Mouse (Mus musculus) T-helper 1 cell (primary cell): Measurements from ENCODE around the gene Pla2g4e.
"Not testable (repeated sequence)": the region's sequence is repeated elsewhere in the genome, so short reads cannot be mapped to it uniquely, and the experiment has no call there.

ENCODE experiments used
- in situ Hi-C: fragments of 300-600 bp; cut with MboI, MseI; formaldehyde crosslinking; loops from one replicate; pipeline ENCODE4 v1.15.1; 2025; ENCODE audit warnings: high pct_unique_total_duplicates

Gene Pla2g4e

DNA sequence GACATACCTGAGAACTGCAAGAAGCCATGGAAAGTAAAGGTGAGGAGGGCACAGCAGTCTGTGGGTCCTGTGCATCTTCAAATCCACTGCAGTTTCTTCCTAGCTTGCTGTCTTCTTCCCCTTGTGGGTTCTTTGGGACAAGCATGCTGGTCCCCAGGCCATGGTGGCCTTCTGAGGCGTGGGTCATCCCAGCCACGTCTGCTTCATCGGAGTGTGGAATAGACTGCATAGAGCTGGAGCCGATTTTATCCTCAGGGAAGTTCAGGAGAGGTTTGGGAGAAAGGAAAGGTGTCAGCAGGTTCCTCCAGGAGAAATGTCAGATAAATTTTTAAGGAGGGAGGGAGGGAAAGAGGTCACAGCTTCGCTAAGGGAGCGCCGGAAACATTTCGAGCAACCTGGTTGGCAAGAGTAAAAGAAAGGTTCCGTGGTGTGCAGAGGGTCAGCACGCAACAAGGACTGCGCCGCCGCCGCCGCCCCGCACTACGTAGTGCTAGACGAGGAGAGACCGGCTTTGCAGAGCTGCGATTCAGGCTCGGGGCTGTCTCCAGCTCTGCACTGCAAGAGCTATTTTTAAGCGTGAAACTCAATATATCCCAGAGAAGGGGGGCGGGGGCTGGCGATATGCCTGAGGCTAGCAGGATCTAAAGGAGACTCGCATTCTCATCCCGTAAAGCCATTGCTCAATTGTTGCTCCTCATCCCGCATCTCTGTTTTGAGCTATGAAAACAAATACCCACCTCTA lies at the start of gene Pla2g4e:
TSS of gene Pla2g4e (minus strand) at position 657 of the 742 bp plus-strand sequence.
- in situ Hi-C loops: no loop called here

DNA sequence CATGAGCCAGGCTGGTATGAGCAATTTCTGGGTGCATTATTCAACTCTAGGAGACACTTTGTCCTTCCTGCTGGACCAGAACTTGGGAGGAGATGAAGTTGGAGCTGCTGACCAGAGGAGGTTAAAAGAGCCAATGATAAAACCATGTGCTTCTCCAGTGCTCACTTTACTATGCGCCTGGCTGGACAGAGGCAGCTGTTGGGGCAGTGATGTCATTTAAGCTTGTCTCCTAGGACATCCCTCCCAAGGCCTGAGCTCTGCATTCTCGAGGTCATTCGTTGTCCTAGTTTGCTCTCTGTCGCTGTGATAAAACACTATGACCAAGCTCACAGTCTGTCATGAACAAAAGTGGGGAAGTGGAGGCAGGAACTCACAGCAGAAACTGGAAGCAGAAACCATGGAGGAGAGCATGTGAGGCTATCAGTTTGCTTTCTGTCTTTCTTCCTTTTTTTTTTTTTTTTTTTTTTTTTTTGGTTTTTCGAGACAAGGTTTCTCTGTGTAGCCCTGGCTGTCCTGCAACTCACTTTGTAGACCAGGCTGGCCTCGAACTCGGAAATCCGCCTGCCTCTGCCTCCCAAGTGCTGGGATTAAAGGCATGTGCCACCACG lies 46.4 kb upstream of the Pla2g4e start:
- in situ Hi-C loops: no loop called here

DNA sequence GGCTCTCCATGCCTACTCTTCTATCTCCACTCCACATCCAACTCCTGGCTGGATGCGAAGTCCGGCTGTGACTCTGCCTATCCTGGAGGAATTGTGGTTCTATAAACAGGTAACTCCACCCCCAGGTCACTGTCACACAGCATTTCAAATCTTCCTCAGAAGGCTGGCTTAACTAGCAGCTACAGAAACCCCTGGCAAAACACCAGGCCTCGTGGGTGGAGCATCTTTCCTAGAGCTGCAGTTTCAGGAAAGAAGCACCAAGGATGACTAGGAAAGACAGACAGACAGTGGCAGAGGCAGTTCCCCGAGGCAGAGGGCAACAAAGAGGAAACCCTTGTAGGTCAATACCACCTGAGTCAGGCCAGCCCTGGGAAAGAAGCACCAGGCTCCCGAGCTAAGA lies 43.9 kb upstream of the Pla2g4e start, which contains the start of gene Pla2g4d:
TSS of gene Pla2g4d (minus strand) at position 203 of the 400 bp plus-strand sequence.
- in situ Hi-C loops: loop anchor here (10.0 kb wide), 1 partner anchor 1086 kb away; no protein-coding TSS in a partner anchor

DNA sequence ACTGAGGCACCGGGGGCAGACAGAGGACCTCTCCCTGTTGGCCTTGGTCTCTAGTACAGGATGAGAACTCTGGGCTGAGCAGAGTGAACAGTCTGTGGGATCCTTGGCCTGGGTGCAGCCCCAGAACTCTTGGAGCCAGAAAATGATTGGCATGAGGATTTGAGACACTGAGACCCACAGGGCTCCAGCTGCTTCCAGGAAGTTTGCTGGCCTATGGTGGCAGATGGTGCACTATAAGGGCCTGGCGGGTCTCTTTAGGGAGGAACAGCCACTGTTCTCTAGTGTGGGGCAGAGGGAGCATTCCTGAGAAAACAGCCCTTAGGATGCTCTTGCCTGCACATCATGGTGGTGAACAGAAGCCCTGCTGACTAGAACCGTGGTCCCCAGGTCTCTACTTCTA lies 43.3 kb upstream of the Pla2g4e start:
- in situ Hi-C loops: loop anchor here (10.0 kb wide), 1 partner anchor 1086 kb away; no protein-coding TSS in a partner anchor

DNA sequence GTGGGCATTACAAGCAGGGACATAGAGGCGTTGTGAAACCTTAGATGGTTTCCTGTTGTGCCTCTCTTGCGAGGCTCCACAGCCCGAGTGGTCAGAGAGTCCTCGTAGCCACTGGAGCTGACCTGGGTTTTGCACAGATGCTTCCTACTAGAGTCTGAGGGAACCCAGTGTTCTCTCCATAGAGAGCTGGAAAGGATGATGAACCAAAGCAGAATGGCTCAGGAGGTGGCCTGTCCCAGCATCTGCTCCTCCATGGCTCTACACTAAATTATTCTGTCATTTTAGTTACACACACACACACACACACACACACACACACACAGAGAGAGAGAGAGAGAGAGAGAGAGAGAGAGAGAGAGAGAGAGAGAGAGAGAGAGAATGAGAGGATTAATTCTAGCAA lies 40.5 kb upstream of the Pla2g4e start:
- in situ Hi-C loops: loop anchor here (10.0 kb wide), 1 partner anchor 1089 kb away; no protein-coding TSS in a partner anchor

DNA sequence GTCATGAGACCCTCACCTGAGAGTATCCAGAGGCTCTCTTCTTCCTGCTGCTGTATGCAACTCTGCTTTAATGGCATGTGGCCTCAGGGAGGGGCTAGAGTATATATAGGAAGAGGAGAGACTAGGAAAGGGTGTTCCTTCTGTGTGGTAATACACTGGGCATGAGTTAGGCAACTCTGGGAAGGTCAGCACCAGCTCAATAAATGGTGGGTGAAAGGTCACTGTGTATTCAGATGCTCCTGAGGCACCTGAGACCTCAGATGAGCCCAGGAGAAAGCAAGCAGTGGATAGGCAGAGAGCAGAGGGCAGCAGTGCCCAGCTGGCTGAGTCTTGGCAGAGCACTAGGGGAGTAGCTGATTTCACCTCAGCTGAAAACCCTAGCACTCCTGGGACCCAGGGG lies 39.6 kb upstream of the Pla2g4e start:
- in situ Hi-C loops: loop anchor here (10.0 kb wide), 1 partner anchor 1090 kb away; no protein-coding TSS in a partner anchor

DNA sequence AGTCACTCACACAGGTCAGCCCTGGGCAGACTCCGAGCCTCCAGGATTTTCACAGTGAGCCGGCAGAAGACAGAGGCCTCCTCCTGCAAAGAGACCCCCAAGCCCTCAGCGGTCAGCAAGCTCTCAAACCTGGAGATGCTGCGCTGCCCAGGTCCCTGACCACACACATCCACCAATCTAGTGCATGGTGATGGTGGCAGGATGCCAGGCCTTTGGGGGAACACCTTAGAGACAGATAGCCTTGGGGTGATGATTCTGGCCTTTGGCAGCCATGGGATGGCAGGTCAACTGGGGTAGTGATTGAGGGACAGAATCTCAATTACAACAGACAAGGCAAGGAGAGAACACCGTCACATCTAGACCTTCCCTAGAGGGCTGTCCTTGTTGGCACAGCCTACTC lies 39.0 kb upstream of the Pla2g4e start:
- in situ Hi-C loops: loop anchor here (10.0 kb wide), 1 partner anchor 1091 kb away; no protein-coding TSS in a partner anchor

DNA sequence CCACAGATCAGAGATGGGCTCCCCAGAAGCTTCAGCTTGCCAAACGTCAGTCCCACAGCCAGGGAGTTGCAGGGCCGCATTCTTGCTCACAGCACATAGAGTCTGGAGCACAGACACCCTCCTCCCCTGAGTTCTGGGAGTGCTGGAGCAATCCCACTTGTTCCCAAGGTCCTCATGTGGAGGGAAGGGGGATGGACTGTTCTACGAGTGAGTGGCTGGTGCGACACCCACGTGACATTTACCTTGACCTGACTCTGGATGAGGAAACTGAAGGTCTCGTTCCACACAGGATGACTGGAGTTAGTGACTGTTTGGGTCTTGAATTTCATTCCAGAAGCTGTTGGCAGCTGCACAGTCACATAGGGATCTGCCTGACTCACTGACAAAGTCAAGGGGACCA lies 38.4 kb upstream of the Pla2g4e start:
- in situ Hi-C loops: loop anchor here (10.0 kb wide), 1 partner anchor 1091 kb away; no protein-coding TSS in a partner anchor

DNA sequence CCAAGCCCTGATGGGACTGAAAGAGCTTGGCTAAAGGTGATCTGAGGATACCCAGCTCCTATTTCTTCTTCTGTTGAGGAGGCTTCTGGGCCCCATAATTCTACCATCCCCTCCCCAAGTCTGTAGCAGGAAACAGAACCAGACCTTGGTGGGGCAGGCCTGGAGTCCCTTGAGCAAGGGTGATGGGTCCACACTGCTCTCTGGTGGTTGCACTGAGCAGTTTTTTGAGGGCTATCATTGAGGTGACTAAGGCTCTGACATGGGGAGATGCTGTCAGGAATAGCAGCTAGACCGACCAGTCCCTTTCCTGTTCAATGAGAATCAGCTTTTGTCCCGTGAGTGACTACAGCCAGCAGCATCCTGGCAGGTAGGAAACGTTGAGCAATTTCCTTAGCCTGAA lies 36.1 kb upstream of the Pla2g4e start:
- in situ Hi-C loops: loop anchor here (10.0 kb wide), 1 partner anchor 1094 kb away; no protein-coding TSS in a partner anchor

DNA sequence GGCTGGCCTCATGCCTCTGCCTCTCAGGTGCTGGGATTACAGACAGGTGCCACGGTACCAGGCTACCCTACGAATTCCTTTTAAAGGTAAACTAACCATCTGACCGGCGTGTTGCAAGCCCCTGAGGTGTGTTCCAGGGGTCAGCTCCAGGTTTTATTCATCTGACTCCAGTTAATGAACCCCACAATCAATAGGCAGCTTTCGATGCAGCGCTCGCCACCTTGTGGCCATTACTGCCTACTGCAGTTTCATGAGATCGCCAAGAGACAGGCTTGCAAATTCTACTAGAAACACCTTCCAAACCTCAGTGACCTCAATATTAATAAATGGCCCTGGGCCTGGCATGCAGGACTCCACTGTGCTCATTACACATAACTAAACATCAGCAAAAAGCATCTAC lies 34.8 kb upstream of the Pla2g4e start:
- in situ Hi-C loops: loop anchor here (10.0 kb wide), 1 partner anchor 1095 kb away; no protein-coding TSS in a partner anchor

DNA sequence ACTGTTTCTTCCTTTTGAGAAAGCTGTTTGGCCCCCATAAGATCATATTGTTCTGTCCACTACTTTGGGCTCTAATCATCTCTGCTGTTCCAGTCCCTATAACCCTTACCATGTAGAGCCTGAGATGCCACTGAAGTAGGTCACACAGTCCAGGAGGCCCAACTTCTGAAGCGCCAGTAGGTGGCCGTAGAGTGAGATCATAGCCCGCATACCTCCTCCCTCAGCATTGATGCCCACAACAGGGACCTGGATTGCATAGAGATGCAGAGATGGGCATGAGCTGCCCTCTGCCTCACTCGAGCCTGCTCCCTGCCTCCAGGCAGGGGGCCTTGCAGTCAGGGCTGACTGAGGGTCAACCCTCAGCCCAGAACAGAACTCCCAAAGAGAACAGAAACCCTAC lies 31.8 kb upstream of the Pla2g4e start:
- in situ Hi-C loops: no loop called here

DNA sequence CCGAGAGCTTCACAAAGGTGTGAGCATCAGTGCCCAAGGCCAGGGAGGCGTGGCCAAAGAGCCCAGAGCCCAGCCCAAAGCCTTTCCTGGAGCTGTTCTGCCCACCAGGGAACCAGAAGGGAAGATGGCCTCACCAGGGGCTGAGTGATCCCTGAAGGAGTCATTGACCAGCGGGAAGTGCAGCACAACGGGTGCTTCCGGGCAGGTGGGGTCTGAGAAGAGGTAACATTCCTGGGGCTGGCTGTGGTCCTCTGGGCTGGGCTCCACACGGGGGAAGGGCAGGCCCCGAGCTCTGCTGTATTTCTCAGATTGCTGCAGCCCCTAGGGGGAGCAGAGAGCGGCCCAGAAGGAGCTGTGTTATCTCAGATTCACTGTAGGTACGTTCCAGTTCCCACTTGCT lies 23.5 kb upstream of the Pla2g4e start:
- in situ Hi-C loops: no loop called here

DNA sequence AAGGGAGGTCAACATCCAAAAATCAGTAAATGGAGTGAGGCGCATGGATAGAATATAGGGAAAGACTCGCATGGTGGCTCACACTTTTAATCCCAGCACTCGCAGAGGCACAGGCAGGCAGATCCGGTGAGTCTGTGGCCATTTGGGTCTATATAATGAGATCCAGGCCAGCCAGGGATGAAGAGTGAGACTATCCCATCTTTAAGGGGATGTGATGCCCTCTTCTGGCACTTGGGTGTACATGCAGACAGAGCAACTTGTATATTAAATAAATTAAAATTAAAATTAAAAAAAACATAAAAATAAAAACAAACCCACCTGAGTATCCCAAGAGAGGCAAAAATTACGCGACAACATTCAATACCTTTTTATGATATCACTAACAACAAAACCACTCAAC lies 20.4 kb upstream of the Pla2g4e start:
- in situ Hi-C loops: no loop called here

DNA sequence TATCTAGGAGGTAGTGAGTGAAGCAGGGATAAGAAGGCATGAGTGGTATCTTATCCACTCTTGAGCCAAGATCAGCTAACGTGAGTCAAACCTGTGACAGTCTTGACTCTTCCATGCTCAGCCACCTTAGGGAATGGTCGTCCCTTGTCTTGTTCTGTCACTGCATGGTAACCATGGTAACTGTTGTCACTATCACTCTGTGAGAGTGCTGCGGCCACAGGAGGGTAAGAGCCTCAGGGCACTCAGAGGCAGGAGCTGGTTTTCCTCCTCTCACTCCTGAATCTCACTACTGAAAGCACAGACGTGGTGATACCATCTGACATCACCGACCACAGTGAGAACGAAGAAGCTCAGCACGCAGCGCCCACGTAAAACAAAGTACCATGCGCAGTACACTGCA lies 19.7 kb upstream of the Pla2g4e start:
- in situ Hi-C loops: no loop called here

DNA sequence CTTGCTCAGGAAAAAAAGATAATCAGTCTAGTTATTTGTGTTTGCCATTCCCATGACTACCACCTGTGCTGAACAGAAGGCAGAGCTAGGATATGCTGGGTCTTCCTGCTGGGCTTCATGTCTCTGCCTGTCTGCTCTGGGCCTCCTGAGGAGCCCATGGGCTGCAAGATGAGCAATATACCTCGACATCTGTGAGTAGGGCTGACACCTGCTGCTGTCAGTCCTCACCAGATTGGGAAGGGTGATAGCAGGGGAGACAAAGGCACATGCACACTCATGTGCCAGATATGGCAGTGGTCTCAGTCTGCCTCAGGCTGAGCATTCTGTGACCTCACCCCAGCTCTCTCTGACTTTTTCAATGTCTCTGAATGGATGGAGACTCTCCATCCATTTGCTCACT lies 17.7 kb upstream of the Pla2g4e start:
- in situ Hi-C loops: no loop called here

DNA sequence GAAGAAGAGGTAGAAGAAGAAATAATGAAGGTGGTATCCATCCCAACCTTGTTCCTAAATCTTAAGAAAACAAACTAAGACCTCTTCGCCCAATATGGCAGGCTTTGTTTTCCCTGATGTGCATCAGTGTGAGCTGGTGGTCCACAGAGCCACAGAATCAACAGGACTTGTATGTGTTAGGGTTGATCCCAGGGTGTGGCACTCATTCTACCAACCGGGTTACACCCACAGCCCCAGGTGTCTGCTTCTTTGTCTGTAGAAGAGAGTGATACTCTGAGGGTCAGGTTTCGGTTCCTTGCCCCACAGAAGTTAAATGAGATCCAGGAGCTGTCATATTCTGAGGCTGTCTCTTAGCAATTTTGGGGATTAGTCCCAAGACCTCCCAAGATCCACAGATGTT lies 16.2 kb upstream of the Pla2g4e start:
- in situ Hi-C loops: no loop called here

DNA sequence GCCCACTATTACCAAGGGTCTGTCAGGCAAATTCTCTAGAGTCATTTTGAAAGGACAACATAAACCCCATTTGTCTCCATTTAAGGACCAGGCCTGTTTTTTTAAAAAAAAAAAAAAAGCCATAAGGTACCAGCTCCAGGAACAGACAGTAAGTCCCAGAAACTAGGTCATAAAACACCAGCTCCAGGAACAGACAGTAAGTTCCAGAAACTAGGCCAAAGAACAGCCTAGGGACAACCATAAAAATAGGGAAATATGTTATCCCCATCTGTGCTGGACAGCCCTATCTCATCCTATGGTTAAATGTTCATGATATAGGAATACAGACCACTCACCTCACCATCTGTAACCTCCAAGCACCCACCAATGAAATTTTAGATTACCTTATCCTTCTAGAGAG lies 11.1 kb upstream of the Pla2g4e start:
- in situ Hi-C loops: no loop called here

DNA sequence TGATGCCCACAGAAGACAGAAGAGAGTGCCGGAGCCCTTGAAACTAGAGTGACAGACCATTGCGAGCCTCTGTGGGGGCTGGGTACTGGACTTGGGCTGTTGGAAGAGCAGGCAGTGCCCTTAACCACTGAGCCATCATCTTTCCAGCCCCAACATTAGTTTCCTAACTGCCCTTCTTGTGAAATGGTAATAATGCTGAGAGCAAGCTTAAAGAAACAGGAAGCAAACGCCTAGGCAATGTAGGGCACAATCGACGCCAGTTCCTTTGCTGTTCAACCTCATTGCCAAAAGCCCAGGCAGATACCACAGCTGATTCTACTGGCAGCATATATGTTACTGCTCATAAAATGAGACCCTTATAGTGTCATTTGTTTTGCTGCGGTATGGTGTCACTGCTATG lies 7.5 kb upstream of the Pla2g4e start:
- in situ Hi-C loops: loop anchor here (5.0 kb wide), 1 partner anchor 65 kb away; no protein-coding TSS in a partner anchor

DNA sequence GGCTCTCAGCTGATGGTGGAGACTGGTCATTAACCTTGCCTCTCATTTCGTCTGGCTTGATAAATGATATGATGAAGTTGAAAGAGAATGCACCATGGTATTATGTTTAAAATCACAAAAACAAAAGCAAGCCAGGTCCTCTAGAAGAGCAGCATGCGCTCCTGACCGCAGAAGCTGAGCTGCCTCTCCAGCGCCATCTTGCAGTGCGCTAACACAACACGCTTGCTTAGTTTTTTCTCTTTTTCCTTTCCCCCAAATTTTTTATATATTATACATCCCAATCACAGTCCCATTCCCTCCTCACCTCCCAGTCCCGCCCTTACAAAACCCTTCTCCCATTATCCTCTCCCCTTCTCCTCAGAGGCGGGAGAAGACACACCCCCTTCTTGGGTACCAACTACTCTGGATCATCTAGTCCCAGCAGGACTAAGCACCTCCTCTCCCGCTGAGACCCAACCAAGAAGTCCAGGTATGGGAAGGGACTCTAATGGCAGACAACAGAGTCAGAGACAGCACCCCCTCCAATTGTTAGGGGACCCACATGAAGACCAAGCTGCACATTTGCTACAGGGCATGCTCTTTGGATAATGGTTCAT lies 384 bp upstream of the Pla2g4e start:
- in situ Hi-C loops: no loop called here

DNA sequence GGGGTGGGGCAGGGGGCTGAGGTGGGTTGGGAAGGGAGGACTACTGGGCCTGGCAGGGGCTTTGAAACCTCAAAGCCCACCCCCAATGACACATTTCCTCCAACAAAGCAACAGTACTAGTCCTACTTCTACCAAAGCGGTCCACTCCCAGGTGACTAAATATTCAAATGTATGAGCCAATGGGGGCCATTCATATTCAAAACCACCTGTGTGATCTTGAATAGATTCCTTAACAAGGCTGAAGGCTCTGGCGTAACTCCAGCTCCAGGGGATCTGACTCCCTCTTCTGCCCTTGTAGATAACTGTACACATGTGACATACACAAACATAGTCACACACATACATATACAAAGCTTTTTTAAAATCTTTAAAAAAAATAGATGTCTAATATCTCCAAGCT lies 1.1 kb downstream of the Pla2g4e start:
- in situ Hi-C loops: no loop called here

DNA sequence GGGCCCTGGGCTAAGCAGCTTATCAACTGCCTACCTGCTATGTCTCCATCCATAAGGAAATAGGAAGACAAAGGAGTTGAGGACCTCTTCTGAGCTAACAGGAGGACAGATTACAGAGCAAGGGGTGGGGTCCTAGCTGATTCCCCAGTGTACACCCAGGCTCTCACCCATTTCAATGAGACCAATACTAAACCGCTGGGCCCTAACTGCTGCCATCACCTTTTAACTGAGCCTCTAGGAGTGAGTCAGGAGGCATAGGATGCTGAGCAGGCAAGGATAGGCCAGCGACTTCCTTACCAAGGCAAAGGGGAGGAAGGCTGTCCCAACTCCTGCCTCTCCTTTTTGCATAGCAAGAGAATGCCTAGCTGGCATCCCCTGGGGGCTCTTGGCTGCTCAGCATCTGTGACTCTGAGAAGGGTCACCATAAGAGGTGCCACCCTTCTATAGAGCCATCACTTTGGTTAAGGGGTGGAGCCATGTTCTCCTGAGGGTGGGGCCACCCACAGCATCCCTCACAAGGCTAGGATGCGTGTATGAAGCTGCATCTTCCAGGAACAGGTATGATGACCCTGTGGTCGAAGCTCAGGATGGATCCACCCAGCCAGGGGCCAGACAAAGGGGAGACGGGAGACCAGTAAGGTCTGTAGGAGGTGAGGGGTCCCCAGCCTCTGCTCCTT lies 2.2 kb downstream of the Pla2g4e start:
- in situ Hi-C loops: no loop called here

DNA sequence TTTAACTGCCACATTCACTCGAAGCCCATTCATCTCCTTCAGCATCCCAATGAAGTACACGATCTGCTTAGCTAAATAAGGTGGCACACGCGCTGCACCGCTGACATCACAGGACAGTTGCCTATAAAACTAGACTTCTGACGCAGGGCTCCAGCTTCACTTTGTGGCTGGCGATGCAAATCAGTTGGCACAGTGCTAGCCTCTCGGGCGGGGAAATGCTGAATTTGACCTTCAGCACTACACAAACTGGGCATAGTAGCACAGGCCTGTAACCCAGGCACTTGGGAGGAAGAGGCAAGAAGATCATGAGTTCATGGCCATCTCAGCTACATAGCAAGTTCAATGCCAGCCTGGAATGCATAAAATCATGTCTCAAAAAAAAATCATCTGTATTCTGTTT lies 6.4 kb downstream of the Pla2g4e start:
- in situ Hi-C loops: not testable (repeated sequence)
